Mouse (Mus musculus) B cell, adult 67 days (primary cell): ENCODE data around the gene Olfr893. TPM values are rescaled to one million over a fixed set of nuclear protein-coding genes. Genes with fewer than 3 reads are reported as not detected.

Experiments used
- total RNA-seq, 2 experiments: library from RNA; stranded (reverse); gene quantifications; 4 replicates each; pipeline ENCODE4 v1.2.4; 2023

Olfr893 gene
- not detected for total RNA-seq

DNA sequence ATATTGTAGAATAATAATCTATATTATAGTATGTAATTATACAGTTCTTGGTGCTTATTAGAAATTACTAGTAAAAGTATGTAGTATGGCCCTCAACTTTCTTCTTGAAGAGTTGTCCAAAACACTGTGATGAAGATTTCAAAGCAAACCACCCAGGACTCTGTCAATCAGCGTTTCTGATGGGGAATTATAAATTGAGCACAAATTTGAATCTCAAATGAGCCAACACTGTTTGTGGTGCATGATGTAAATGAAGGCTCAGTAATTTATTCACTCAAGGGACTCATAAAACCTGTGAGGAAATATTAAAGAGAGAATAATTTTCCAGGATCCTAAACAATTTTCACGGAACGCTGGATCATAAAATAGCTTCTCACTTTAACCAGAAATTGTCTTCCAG, at the start of gene Olfr893:
Gene Olfr893 (plus strand): TSS at position 301 of the 400 bp plus-strand sequence.

DNA sequence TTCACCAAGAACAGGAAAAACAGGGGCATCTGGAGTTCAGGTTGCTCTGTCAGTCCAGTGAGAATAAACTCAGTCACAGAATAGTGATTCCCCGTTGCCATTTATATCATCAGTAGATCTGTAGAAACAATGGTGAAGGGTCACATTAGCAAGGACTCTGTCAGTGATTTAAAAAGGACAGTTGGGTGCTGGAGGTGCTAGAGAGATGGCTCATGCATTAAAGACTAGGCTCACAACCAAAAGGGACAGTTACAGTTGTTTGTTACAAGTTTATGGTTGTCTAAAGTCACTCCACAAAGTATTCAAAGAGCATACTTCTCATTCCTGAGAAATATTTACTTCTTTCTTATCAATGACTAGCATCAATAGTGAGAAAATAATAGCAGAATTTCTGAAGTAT, 27.4 kb upstream of the Olfr893 start, which contains the start of gene Olfr891:
Gene Olfr891 (minus strand): TSS at position 101 of the 400 bp plus-strand sequence.

DNA sequence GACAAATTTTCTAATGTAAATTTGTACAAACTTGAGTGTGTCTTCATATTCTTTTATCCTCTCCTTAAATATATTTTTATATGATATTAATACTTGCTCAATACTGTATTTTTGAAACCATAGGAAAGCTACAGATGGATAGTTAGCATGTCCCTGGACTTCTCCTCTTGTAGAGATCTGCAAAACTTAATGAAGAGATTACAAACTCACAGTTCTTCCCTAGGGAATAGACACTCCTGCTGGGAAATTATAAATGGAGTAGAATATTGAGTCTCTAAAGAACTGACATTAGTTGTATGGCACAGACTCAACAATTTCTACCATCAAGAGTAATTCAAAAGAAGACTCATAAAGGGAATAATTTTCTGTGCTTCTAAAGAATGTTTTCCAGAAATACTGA, 9.6 kb downstream of the Olfr893 start, which contains the start of gene Olfr894:
Gene Olfr894 (plus strand): TSS at position 301 of the 400 bp plus-strand sequence.

DNA sequence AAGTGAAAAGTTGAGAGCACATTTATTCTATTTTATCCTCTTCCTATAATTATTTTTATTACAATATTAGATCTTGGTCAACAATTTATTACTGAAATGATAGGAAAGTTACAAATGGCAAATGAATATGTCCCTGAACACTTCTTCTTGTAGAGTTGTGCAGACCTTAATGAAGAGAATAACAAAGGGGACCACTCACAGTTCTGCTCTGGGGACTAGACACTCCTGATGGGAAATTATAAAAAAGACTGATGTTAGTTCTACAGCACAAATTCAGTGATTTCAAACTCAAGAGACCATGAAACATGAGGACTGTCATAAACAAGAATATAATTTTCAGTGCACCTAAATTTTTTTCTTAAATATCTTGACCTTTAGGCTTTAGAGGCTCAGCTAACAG, 44.3 kb downstream of the Olfr893 start, which contains the start of gene Olfr143:
Gene Olfr143 (plus strand): TSS at position 301 of the 400 bp plus-strand sequence.

Other genes starting within 250 kb of the Olfr893 start
- not detected for gene Olfr881, start 216.5 kb upstream of the Olfr893 start, total RNA-seq
- not detected for gene Olfr883, start 182.6 kb upstream of the Olfr893 start, total RNA-seq
- not detected for gene Olfr884, start 161.8 kb upstream of the Olfr893 start, total RNA-seq
- gene Olfr885, start 147.0 kb upstream of the Olfr893 start, total RNA-seq, result not detected
- gene Olfr887, start 124.3 kb upstream of the Olfr893 start, total RNA-seq, result not detected
- gene Olfr888, start 100.2 kb upstream of the Olfr893 start, total RNA-seq, result not detected
- gene Olfr889, start 93.2 kb upstream of the Olfr893 start, total RNA-seq, result under 1 TPM in 1 of 2 experiments, not detected in 1; 0.12 TPM
- not detected for gene Olfr890, start 65.8 kb upstream of the Olfr893 start, total RNA-seq
- gene Olfr891, start 27.5 kb upstream of the Olfr893 start, total RNA-seq, result not detected
- not detected for gene Olfr894, start 9.7 kb downstream of the Olfr893 start, total RNA-seq
- not detected for gene Olfr143, start 44.4 kb downstream of the Olfr893 start, total RNA-seq
- not detected for gene Olfr895, start 59.5 kb downstream of the Olfr893 start, total RNA-seq
- gene Olfr896-ps1, start 82.7 kb downstream of the Olfr893 start, total RNA-seq, result not detected
- not detected for gene Olfr25, start 120.7 kb downstream of the Olfr893 start, total RNA-seq
- not detected for gene Olfr898, start 140.0 kb downstream of the Olfr893 start, total RNA-seq
- not detected for gene Olfr250, start 158.5 kb downstream of the Olfr893 start, total RNA-seq
- gene Olfr251, start 168.7 kb downstream of the Olfr893 start, total RNA-seq, result not detected
- gene Olfr147, start 193.3 kb downstream of the Olfr893 start, total RNA-seq, result not detected
- not detected for gene Olfr901, start 221.1 kb downstream of the Olfr893 start, total RNA-seq
- not detected for gene Olfr902, start 239.3 kb downstream of the Olfr893 start, total RNA-seq